Mouse (Mus musculus) MEL (cell line): ENCODE measurements around the gene Fcrl5.

Source experiments
- CHD2 ChIP-seq: IDR thresholded peaks from 2 replicates; pipeline ENCODE4 v1.6.1; 2011; ENCODE audit warnings: low read length, improper control_type of control experiment
- CTCF ChIP-seq, 3 experiments: IDR thresholded peaks in 2 of 3; conservative IDR thresholded peaks in 1 of 3; 2 replicates each; pipeline ENCODE4 v1.5.1; 2011 to 2012; ENCODE audit warnings: low read length in 3 of 3, low read depth in 2 of 3, mild to moderate bottlenecking in 2 of 3, improper control_type of control experiment in 1 of 3, inconsistent platforms in 1 of 3, mixed read lengths in 1 of 3, moderate library complexity in 1 of 3; ENCODE audit not compliant: control insufficient read depth in 1 of 3, insufficient read depth in 1 of 3, poor library complexity in 1 of 3, severe bottlenecking in 1 of 3
- GATA1 ChIP-seq: IDR thresholded peaks from 2 replicates; pipeline ENCODE4 v1.6.1; 2011; ENCODE audit warnings: low read depth, low read length, improper control_type of control experiment
- KAT2A ChIP-seq: conservative IDR thresholded peaks from 2 replicates; pipeline ENCODE4 v1.6.1; 2012; ENCODE audit warnings: low read depth, low read length, improper control_type of control experiment, inconsistent platforms
- MAFK ChIP-seq: IDR thresholded peaks from 2 replicates; pipeline ENCODE4 v1.6.1; 2011; ENCODE audit warnings: low read depth, mild to moderate bottlenecking, low read length, improper control_type of control experiment, borderline replicate concordance
- MYC ChIP-seq: IDR thresholded peaks from 2 replicates; pipeline ENCODE4 v1.6.1; 2011; ENCODE audit warnings: low read depth, mild to moderate bottlenecking, low read length, improper control_type of control experiment, moderate library complexity
- POLR2AphosphoS2 ChIP-seq: IDR thresholded peaks from 2 replicates; pipeline ENCODE4 v1.6.1; 2011; ENCODE audit warnings: low read length, improper control_type of control experiment
- POLR2AphosphoS5 ChIP-seq: IDR thresholded peaks from 2 replicates; pipeline ENCODE4 v1.6.1; 2012; ENCODE audit warnings: low read depth, borderline replicate concordance, mild to moderate bottlenecking, inconsistent platforms, low read length, moderate library complexity, mixed read lengths
- TBP ChIP-seq: IDR thresholded peaks from 2 replicates; pipeline ENCODE4 v1.8.0; 2011; ENCODE audit warnings: low read depth, low read length, improper control_type of control experiment
- ZC3H11A ChIP-seq: IDR thresholded peaks from 2 replicates; pipeline ENCODE4 v1.6.1; 2012; ENCODE audit warnings: low read depth, mild to moderate bottlenecking, inconsistent platforms, low read length, improper control_type of control experiment
- ZKSCAN1 ChIP-seq: IDR thresholded peaks from 2 replicates; pipeline ENCODE4 v1.6.1; 2012; ENCODE audit warnings: low read depth, mild to moderate bottlenecking, inconsistent platforms, low read length, improper control_type of control experiment, moderate library complexity

DNA sequence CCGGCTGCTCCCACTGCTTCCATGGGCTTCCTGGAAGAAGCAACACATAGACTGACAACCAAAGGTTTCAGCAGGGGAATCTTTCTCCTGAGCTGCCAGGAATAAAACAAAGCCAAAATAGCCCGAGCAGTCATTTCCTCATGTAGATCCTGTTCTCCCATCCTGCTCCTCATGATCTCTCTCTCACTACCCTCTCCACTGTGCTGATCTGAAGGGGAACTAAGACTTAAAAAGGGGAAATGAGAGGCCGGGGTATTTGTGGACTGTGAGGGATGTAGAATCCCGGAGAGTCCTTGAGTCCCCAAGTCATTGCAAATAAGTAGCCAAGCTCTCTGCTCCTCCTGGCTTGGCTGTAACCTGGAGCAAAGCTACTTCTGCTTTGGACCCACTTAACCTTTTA lies 85.6 kb downstream of the Fcrl5 start:
- TF ChIP-seq MAFK (no peak), MYC (no peak), TBP (no peak), CHD2 (no peak), GATA1 (no peak), CTCF (IDR thresholded peaks at IDR 0.05 in 2 of 3, conservative IDR thresholded peaks at IDR 0.05 in 1 of 3; ENCODE audit: control insufficient read depth in 1 of 3, insufficient read depth in 1 of 3, low read depth in 2 of 3, low read length in 3 of 3, poor library complexity in 1 of 3, severe bottlenecking in 1 of 3) (no peak), POLR2AphosphoS2 (no peak), KAT2A (no peak), ZC3H11A (no peak), POLR2AphosphoS5 (no peak), ZKSCAN1 (no peak)
